Mouse (Mus musculus) C2C12 (cell line): ENCODE results near the gene Ankle2. TPM values are rescaled to one million over a fixed set of nuclear protein-coding genes. Genes with fewer than 3 reads are reported as not detected.
A peak's percentile ranks its signal among the peaks of the same experiment; 100 is the strongest.

Source experiments
- H3K27me3 ChIP-seq: one replicate; pipeline ENCODE4 v1.6.1; 2011; ENCODE audit not compliant: control insufficient read depth, insufficient read depth, insufficient read length
- H3K36me3 ChIP-seq: one replicate; pipeline ENCODE4 v1.6.1; 2011; ENCODE audit not compliant: control insufficient read depth, insufficient read depth
- H3K4me3 ChIP-seq: one replicate; pipeline ENCODE4 v1.5.1; 2011; ENCODE audit warnings: mild to moderate bottlenecking, control low read depth; ENCODE audit not compliant: poor library complexity, insufficient read depth, severe bottlenecking
- H3K79me2 ChIP-seq: one replicate; pipeline ENCODE4 v1.6.1; 2011; ENCODE audit not compliant: control insufficient read depth, insufficient read depth
- H3K79me3 ChIP-seq: one replicate; pipeline ENCODE4 v1.6.1; 2011; ENCODE audit warnings: low read depth, control low read depth
- H3ac ChIP-seq: one replicate; pipeline ENCODE3; 2011; ENCODE audit warnings: low read depth; ENCODE audit not compliant: control insufficient read depth, insufficient read length
- CEBPB ChIP-seq: IDR thresholded peaks from one replicate; pipeline ENCODE4 v1.6.1; 2011; ENCODE audit warnings: low read depth, mild to moderate bottlenecking, control low read depth, moderate library complexity
- CTCF ChIP-seq: IDR thresholded peaks from one replicate; pipeline ENCODE4 v1.5.1; 2011; ENCODE audit not compliant: control insufficient read depth, insufficient read depth, insufficient read length
- FOSL1 ChIP-seq: IDR thresholded peaks from one replicate; pipeline ENCODE4 v1.8.0; 2011; ENCODE audit warnings: mild to moderate bottlenecking, low read length; ENCODE audit not compliant: poor library complexity, insufficient read depth, severe bottlenecking
- MAX ChIP-seq: IDR thresholded peaks from one replicate; pipeline ENCODE4 v1.6.1; 2011; ENCODE audit warnings: mild to moderate bottlenecking, control low read depth
- MYOD1 ChIP-seq: IDR thresholded peaks from one replicate; pipeline ENCODE4 v1.6.1; 2011; ENCODE audit warnings: low read depth; ENCODE audit not compliant: control insufficient read depth, insufficient read length
- MYOG ChIP-seq: IDR thresholded peaks from one replicate; pipeline ENCODE4 v1.6.1; 2011; ENCODE audit not compliant: control insufficient read depth, insufficient read length; ENCODE audit errors: extremely low read depth
- USF1 ChIP-seq: IDR thresholded peaks from one replicate; pipeline ENCODE4 v1.6.1; 2011; ENCODE audit warnings: low read depth, mild to moderate bottlenecking, control low read depth, moderate library complexity
- polyA plus RNA-seq: library from polyadenylated mRNA; unstranded; fragments of >200 nt; fragmentation: generic; extraction: Trizol; gene quantifications from one replicate; pipeline ENCODE4 v1.2.1, GENCODE M21; 2012; ENCODE audit warnings: missing spikeins

Ankle2 gene
- polyA plus RNA-seq, 1 experiment: 12.3 TPM

GRCm38 (mm10) chr5:110274846-110275245, 44.0 kb downstream of the Ankle2 start:
- Histone ChIP-seq H3K79me3 (no peaks in the 10 kb centered on the region), H3K4me3 (no peak overlapping the region), H3K36me3 (no peaks in the 10 kb centered on the region), H3K79me2 (no peaks in the 10 kb centered on the region), H3K27me3 (no peaks in the 10 kb centered on the region), H3ac (no peak overlapping the region)
- no peak for TF ChIP-seq MAX

GRCm38 (mm10) chr5:110276391-110276790, 45.6 kb downstream of the Ankle2 start:
- Histone ChIP-seq H3K4me3 (no peak overlapping the region), H3K27me3 (no peaks in the 10 kb centered on the region), H3K79me3 (no peaks in the 10 kb centered on the region), H3K36me3 (no peaks in the 10 kb centered on the region), H3K79me2 (no peaks in the 10 kb centered on the region), H3ac (no peak overlapping the region)
- TF ChIP-seq MYOD1: no peak
- TF ChIP-seq MAX: no peak
- TF ChIP-seq MYOG: no peak
- no peak for TF ChIP-seq CEBPB
- TF ChIP-seq USF1: no peak

- Histone ChIP-seq H3K79me2 (no peaks in the 10 kb centered on the region), H3K4me3 (no peak overlapping the region), H3K27me3 (no peaks in the 10 kb centered on the region), H3ac (no peak overlapping the region), H3K36me3 (no peaks in the 10 kb centered on the region), H3K79me3 (no peaks in the 10 kb centered on the region)
- TF ChIP-seq USF1: no peak
- TF ChIP-seq MYOG: no peak
- no peak for TF ChIP-seq FOSL1
- TF ChIP-seq CEBPB: no peak
- no peak for TF ChIP-seq MYOD1
- no peak for TF ChIP-seq CTCF
- no peak for TF ChIP-seq MAX
Measured at GRCm38 (mm10) chr5:110276910-110277309, 46.1 kb downstream of the Ankle2 start.

- H3K36me3 ChIP-seq: no peaks in the 10 kb centered on the region
- H3K27me3 ChIP-seq: no peaks in the 10 kb centered on the region
- H3K79me2 ChIP-seq: peaks cover 6% of the 10 kb centered on the region
- no peak overlapping the region for H3K4me3 ChIP-seq
- TF ChIP-seq CEBPB (no peak), FOSL1 (no peak), USF1 (no peak), MYOD1 (no peak), MYOG (no peak), MAX (no peak), CTCF (no peak)
- H3K79me3 ChIP-seq: peaks cover 2% of the 10 kb centered on the region
- H3ac ChIP-seq: no peak overlapping the region
Measured at GRCm38 (mm10) chr5:110281984-110282383, 51.2 kb downstream of the Ankle2 start.

GRCm38 (mm10) chr5:110284536-110284935, 53.7 kb downstream of the Ankle2 start:
- H3K79me3 ChIP-seq: peaks cover 11% of the 10 kb centered on the region
- peaks cover 6% of the 10 kb centered on the region for H3K36me3 ChIP-seq
- TF ChIP-seq CTCF (peak; percentile 27), USF1 (no peak), CEBPB (no peak)
- H3K4me3 ChIP-seq: no peak overlapping the region
- peaks cover 24% of the 10 kb centered on the region for H3K79me2 ChIP-seq
- no peaks in the 10 kb centered on the region for H3K27me3 ChIP-seq
- no peak overlapping the region for H3ac ChIP-seq

GRCm38 (mm10) chr5:110285156-110285555, 54.4 kb downstream of the Ankle2 start:
- H3K36me3 ChIP-seq: peaks cover 12% of the 10 kb centered on the region

More at GRCm38 (mm10) chr5:110285156-110285555, 54.4 kb downstream of the Ankle2 start:
- peak overlapping the region; percentile 50 for H3K4me3 ChIP-seq
- H3K79me3 ChIP-seq: peaks cover 11% of the 10 kb centered on the region
- TF ChIP-seq FOSL1 (no peak), USF1 (no peak), CEBPB (no peak), MYOG (no peak), CTCF (no peak), MAX (no peak), MYOD1 (no peak)
- H3K27me3 ChIP-seq: no peaks in the 10 kb centered on the region
- peak overlapping the region; percentile 61 for H3ac ChIP-seq
- peaks cover 24% of the 10 kb centered on the region for H3K79me2 ChIP-seq
